Mouse (Mus musculus): ENCODE data around the gene Mcts1.

- TF ChIP-seq CTCF (IDR thresholded peaks at IDR 0.05; ENCODE audit: insufficient read depth, low read length) (no peak), POLR2A (IDR thresholded peaks at IDR 0.05; ENCODE audit: borderline replicate concordance, extremely low read depth, low read depth, low read length) (no peak)
Measured at GRCm38 (mm10) chrX:38593180-38593889, 7.0 kb upstream of the Mcts1 start.

All from lung, adult 2 months (tissue).